Mouse (Mus musculus) cerebellum, adult 11 months (tissue): ENCODE data around the gene Upf1.
A peak's percentile ranks its signal among the peaks of the same experiment; 100 is the strongest.

Experiments
- DNase-seq: peaks from one replicate; pipeline ENCODE4 v3.0.0; 2022

Gene Upf1

DNA sequence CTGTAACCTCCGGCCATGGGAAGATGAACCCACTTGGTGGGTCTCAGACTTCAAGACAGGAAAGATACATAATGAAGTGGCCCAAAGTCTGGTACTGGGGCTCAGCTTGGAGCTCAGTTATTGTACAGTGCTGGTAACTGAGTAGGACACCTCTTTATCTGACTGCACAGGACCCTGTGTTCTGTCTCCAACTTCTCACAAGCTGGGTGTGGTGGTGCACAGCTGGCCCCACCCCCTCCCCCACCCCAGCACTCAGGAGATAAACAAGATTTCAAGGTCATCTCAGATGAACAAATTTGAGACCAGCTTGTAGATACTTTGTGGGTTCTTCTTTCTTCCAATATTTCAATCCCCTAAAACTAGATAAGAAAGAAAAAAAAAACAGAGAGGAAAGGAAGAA lies 3.0 kb upstream of the Upf1 start:
- no peak for DNase-seq

DNA sequence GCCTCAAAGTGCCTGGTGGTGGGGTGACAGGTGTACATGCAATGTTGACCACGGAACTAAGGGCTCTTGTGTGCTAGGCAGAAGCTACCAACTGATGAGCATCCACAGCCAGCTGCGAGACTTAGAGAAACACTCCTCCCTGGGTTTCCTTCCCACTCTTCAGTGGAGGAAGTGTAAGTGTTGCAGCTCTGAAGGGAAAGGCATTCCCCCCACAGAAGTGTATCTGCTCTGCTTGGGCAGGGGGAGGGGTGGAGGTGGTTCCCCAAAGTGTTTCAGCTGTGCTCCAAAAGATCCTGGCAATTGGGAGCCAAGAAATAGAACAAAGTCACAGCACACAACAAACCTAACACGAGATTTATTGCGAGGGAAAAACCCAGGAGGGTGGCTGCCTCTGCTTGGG lies 926 bp upstream of the Upf1 start:
- DNase-seq = no peak

- DNase-seq = no peak
These were observed 374 bp downstream of the Upf1 start for GRCm38 (mm10) chr8:70352657-70353151.

GRCm38 (mm10) chr8:70352000-70352384 lies 1.1 kb downstream of the Upf1 start:
- DNase-seq = no peak

GRCm38 (mm10) chr8:70351035-70351999 lies 1.8 kb downstream of the Upf1 start:
- DNase-seq = no peak

- no peak for DNase-seq
These were observed 5.1 kb downstream of the Upf1 start for GRCm38 (mm10) chr8:70347860-70348420.

DNA sequence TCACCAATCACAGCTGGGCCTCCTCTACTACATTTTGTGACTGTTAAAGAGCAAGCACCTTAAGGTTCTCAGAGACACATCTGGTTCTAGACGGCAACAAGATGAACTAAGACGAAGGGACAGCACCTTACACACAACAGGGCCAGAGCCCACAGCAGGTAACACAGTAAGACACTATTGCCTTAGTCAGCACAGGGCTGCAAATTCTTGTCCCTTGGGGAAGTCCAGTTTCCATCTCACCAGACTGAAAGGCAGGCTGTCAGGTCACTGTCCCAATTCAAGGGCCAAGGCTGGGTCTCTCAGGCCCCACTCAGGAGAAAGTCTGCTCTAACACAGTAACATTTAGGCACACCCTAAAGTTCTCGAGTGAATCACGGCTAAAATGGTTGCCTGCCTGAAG lies 5.6 kb downstream of the Upf1 start:
- no peak for DNase-seq

DNA sequence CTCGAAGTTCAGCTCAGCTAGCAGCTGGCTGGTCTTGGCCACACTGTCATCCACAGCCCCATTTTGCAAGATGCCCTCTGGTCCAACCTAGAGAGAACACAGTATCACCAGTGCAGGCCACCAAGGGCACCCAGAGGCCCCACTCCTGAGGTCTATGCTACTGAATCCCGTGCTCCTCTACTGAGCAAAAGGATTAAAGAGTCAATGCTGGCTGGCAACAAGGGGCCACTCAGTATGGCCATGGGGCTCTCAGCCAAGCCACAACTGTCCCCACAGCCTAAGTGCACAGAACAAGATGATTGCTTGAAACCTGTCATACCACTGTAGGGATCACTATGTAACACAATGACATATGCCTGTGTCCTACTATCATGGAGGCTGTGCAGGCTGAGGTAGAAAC lies 8.8 kb downstream of the Upf1 start:
- DNase-seq = no peak

DNA sequence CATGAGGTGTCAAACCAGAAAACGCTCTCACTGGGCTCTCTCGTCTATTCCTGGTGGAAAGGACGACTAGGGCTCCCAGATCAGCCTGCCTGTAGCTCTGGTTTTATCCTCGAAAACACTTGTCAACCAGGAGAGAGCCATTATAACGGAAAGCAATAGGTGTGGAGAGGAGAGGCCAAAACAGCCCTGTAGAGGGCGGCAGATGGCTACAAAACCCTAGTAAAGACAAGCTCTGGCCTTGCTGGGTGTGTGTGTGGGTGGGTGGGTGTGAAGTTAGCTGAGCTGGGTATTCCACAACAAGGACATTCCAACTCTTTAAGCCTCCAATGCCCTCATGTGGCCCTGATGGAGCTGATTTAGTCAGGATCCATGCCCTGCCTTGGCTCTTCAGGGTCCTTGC lies 9.4 kb downstream of the Upf1 start:
- DNase-seq = peak; percentile 51

DNA sequence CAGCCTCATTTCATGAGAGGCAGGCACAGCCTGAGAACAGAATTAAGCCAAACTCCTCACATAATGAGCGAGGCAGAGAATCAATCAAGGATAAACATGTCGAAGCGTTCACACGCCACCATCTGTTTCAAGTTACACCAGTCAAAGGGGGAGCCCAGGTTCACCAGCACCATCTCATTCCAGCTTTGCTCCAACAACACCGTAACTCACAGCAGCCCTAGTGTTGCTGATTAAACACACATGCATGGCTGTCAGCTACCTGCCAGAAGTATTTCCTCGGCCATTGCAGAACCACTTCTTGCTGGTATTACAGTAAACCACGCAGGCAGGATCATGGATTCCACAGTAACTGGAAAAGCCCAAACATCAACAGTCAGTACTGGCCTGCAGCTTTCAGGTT lies 10.0 kb downstream of the Upf1 start:
- no peak for DNase-seq

GRCm38 (mm10) chr8:70342007-70342406 lies 11.1 kb downstream of the Upf1 start:
- peak; percentile 63 for DNase-seq

DNA sequence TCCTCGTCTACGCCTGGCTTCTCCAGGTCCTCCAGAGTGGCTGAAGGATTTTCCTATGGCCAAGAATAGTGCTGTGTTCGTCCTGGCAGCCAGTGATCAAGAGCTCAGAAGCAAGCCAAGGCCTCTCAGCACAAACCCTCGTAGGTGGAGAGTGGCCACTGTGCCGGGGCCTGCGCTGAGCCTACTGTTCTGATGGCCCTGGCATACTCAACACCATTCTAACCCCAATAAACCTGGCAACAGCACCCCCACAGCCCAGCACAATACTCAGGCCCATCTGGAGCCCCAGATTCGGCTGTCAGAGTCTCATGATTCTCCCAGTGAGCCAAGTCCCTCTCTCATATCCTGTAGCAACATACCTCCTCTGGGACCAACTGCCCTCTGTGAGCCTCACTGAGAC lies 12.4 kb downstream of the Upf1 start:
- peak; percentile 52 for DNase-seq

DNA sequence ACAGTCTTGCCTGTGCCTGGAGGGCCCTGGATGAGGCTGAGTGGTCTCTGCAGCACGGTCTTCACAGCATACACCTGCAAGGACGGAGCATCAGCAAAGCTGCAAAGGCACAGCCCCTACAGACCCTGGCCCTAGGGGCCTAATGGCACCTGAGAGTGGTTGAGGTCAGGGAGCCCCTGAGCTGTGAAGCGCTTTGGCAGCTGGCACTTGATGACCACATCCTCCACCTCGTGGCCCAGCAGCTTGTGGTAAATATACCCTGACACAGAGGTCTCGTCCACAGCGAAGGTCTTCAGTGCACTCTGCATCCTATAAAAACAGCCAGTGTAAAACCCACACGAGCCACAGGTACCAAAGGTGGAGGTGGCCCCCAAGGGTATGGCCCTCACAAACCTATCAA lies 14.1 kb downstream of the Upf1 start:
- no peak for DNase-seq

DNA sequence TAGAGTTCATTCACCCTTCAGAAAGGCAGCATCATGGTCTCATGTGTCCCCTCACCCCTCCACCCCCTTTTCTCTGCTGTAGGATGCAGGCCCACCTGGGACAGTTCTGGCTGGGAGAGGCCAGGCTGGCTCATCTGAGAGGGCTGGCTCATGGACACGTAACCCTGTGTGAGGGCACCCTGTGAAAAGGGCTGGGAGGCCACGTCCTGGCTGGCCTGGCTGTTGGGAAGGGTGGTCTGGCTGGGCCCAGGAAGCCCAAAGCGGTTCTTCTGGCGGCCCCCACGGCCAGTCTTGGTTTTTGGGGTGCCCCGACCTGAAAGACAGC lies 20.2 kb downstream of the Upf1 start:
- DNase-seq = no peak

DNA sequence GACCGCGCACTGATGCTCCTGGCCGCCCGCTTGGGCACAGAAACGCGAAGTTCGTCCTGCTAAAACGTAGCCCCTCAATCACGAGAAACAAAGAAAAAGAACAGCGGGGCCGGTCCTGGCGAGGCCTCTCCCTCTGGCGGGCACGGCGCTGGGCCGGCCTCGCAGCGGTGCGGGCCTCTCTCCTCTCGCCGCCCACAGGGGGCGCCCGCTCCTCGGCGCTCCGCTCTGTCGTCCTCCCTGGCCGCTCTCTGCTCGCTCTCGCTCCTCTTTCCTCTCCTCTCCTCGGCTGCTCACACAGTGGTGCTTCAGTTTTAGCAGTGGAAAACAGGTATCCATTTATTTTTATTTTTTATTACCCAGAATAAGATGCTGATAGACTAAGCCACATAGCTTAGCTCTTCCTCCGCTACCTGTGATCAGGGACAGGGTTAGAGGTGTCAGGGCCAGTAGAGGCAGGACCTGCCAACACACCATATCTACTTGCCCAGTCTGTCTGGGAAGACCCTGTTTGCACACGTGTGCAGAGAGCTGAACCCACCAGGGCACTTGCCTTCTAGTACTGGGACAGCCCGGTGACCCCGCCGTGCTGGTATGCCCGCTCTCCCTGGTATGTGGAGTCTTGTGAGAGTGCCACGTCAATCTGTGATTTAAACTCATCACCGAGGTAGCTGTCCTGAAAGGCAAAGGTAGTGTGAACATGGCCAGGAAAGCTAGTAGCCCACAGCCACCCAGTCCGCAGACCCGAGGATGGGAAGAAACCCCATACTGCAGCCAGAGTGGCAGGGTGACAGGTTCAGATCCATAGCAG lies 20.8 kb downstream of the Upf1 start:
- peak; percentile 83 for DNase-seq

DNA sequence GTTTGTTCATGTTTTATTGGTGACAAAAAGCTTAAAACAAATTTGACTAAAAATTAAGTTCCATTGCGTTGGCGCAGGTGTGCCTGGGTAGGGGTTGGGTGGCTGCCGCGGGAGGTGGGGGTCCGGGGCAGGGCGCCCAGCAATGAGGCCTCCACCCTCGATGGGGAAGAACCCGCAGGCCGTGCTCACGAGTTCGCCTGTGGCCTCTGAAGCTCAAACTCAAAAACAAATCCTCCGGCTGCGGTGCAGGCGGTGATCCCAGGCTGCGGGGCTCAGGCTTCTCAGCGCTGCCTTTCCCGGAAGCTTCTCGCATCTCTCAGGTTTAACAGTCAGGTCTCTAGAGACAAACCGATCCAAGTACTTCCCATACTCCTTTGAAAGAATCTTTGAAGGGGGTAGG lies 21.6 kb downstream of the Upf1 start:
- no peak for DNase-seq

DNA sequence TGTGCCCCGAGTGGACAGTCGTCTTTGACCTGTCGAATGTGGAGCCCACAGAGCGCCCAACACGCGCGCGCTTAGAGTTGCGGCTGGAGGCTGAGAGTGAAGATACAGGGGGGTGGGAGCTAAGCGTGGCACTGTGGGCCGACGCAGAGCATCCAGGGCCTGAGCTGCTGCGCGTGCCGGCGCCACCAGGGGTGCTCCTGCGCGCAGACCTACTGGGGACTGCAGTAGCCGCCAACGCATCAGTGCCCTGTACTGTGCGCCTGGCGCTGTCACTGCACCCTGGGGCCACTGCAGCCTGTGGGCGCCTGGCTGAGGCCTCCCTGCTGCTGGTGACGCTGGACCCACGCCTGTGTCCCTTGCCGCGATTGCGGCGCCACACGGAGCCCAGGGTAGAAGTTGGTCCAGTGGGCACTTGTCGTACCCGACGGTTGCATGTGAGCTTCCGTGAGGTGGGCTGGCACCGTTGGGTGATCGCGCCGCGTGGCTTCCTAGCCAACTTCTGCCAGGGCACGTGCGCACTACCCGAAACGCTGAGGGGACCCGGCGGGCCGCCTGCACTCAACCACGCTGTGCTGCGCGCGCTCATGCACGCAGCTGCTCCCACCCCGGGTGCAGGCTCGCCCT lies 22.2 kb downstream of the Upf1 start:
- DNase-seq = peak; percentile 47

GRCm38 (mm10) chr8:70329835-70330740 lies 23.0 kb downstream of the Upf1 start:
- no peak for DNase-seq

- DNase-seq = no peak
These were observed 23.8 kb downstream of the Upf1 start, which contains the start of gene Gdf1 for GRCm38 (mm10) chr8:70329124-70329834. Gdf1 (plus strand) TSS chr8:70329817.

DNA sequence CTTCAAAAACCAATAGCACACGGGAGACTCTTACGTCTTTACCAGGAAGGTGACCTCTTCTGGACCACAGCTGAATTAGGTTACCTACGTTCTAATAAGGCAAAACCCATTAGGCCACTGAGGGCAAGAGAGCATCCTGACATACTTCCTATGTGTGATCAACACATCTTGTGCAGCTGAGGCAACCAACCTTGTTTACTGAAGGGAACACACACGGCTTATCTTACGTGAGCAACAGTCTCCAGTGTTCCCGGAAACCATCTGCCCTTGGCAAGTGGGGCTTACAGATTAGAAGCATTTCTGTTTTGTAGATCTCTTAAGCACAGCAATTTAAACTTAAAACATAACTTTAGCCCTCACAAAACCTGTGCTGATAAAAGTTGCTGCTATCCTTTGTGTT lies 25.6 kb downstream of the Upf1 start:
- DNase-seq = no peak

- DNase-seq = no peak
These were observed 29.4 kb downstream of the Upf1 start for GRCm38 (mm10) chr8:70323716-70324115.
